Mouse (Mus musculus): ENCODE measurements around the gene Pde4dip. TPM values are rescaled to one million over a fixed set of nuclear protein-coding genes. Genes with fewer than 3 reads are reported as not detected.
A peak's percentile ranks its signal among the peaks of the same experiment; 100 is the strongest.

Gene Pde4dip
- polyA plus RNA-seq, 1 experiment from 2014 or later, result 27.1 TPM

DNA sequence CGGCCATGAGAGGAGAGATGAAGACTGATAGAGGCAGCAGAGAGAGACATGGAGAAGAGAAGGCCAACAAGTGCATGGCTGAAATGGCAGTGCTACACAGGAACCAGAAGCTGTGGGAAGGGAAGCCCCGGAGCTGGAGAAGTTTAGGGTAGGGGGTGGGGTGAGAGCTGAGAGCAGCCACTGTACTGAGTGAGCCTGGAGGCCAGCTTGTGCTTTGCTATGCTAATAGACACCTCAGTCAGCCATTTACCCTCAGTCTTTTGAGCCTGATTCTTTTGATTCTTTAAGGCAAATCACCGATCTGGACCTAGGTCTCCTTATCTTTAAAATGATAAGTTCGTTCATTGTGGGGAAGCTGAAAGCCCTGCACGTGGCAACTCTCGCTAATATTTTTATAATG is 77.3 kb downstream of the Pde4dip start:
- no peaks in the 10 kb centered on the region for H3K9me3 ChIP-seq (ENCODE audit: control insufficient read depth, low read depth, low read length)
- H3K9ac ChIP-seq (replicated peaks; ENCODE audit: low read depth, low read length), result no peak overlapping the region
- no peak overlapping the region for H3K4me2 ChIP-seq (replicated peaks; ENCODE audit: low read depth, low read length)
- H3K4me1 ChIP-seq (ENCODE audit: control insufficient read depth, insufficient read depth, low read length), result no peaks in the 10 kb centered on the region
- H3K27ac ChIP-seq (ENCODE audit: low read length), result no peak overlapping the region
- no peaks in the 10 kb centered on the region for H3K27me3 ChIP-seq (ENCODE audit: control insufficient read depth, insufficient read depth, low read length)
- 0 out of 2 replicates have a peak, but pooled peaks have one; percentile 12 for ATAC-seq (ENCODE audit: insufficient number of reproducible peaks, insufficient read depth, low FRiP score, low read depth)
- H3K36me3 ChIP-seq (ENCODE audit: control insufficient read depth, insufficient read depth, low read length), result no peaks in the 10 kb centered on the region
- WGBS, result 27% methylated on average over 6 of the region's 6 CpGs
- H3K4me3 ChIP-seq (ENCODE audit: low read depth, low read length), result no peak overlapping the region

DNA sequence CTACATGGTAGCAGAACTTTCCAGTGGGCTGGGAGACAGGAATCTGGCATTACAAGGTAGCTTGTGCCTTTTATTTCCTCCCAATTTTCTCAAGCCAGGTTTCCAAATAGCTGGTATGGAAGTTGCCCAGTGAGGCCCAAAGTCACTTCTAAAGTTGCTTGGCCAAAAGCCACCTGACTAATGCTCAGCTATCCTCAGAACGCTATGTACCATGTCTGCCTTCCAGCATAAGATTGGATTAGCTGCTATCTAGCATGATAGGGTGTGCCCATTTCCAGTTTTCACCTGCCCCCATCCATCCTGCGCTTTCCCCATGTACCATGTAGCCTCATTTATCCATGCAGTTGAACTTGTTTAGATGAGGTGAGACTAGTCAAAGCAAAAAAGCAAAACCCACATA is 78.2 kb downstream of the Pde4dip start:
- H3K9ac ChIP-seq (replicated peaks; ENCODE audit: low read depth, low read length), result no peak overlapping the region
- no peak overlapping the region for H3K4me2 ChIP-seq (replicated peaks; ENCODE audit: low read depth, low read length)
- H3K4me3 ChIP-seq (ENCODE audit: low read depth, low read length), result no peak overlapping the region
- H3K27me3 ChIP-seq (ENCODE audit: control insufficient read depth, insufficient read depth, low read length), result no peaks in the 10 kb centered on the region
- ATAC-seq (ENCODE audit: insufficient number of reproducible peaks, insufficient read depth, low FRiP score, low read depth), result no peak
- no peaks in the 10 kb centered on the region for H3K36me3 ChIP-seq (ENCODE audit: control insufficient read depth, insufficient read depth, low read length)
- no peak overlapping the region for H3K27ac ChIP-seq (ENCODE audit: low read length)
- no peaks in the 10 kb centered on the region for H3K4me1 ChIP-seq (ENCODE audit: control insufficient read depth, insufficient read depth, low read length)
- no peaks in the 10 kb centered on the region for H3K9me3 ChIP-seq (ENCODE audit: control insufficient read depth, low read depth, low read length)
- WGBS, result 88% methylated on average over 2 of the region's 2 CpGs

DNA sequence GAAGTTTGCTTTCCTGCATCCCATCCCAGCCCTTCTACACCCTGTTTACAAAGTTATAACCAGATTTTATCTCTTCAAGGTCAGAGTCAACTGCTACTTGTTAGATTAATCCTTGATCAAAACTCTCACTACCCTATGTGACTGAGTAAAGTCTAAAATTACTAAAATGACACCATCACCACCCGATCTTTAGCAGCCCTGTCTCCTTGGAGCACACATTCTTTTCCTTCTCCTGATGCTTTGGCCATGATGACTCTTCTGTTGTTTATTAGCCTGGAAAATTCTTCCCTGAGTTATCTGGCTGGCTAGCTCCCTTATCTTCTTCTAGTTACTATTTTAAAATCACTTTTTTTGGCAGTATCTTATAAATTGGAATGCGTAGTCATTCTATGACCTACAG is 82.9 kb downstream of the Pde4dip start:
- 0 out of 2 replicates have a peak, but pooled peaks cover 3% of the 10 kb centered on the region for H3K4me1 ChIP-seq (ENCODE audit: control insufficient read depth, insufficient read depth, low read length)
- H3K27me3 ChIP-seq (ENCODE audit: control insufficient read depth, insufficient read depth, low read length), result no peaks in the 10 kb centered on the region
- H3K27ac ChIP-seq (ENCODE audit: low read length), result no peak overlapping the region
- no peak overlapping the region for H3K4me3 ChIP-seq (ENCODE audit: low read depth, low read length)
- H3K36me3 ChIP-seq (ENCODE audit: control insufficient read depth, insufficient read depth, low read length), result no peaks in the 10 kb centered on the region
- no peak overlapping the region for H3K4me2 ChIP-seq (replicated peaks; ENCODE audit: low read depth, low read length)
- no peak overlapping the region for H3K9ac ChIP-seq (replicated peaks; ENCODE audit: low read depth, low read length)
- H3K9me3 ChIP-seq (ENCODE audit: control insufficient read depth, low read depth, low read length), result no peaks in the 10 kb centered on the region
- no peak for ATAC-seq (ENCODE audit: insufficient number of reproducible peaks, insufficient read depth, low FRiP score, low read depth)
- 93% methylated on average over 2 of the region's 2 CpGs for WGBS

DNA sequence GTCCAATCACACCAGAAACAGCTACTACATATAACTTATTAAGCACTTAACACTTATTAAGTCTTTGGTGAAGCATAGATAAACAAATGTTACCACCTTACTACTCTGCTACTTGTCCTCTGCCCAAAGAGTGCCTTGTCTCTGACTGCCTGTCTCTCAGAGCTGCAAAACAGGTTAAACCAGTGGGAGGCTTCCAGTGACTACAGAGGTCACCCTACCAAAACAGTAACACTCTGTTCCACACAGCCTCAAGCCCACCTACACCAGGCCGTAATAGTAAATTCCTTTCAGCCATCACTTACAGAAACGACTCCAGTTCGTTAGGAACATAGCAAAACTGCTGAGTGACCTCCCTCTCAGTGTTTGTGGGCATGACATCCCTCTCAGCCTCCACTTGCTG is 84.8 kb downstream of the Pde4dip start:
- peak overlapping the region; percentile 6; the same call in 1 of the 2 replicates for H3K27ac ChIP-seq (ENCODE audit: low read length)
- ATAC-seq (ENCODE audit: insufficient number of reproducible peaks, insufficient read depth, low FRiP score, low read depth), result peak; percentile 87
- H3K4me2 ChIP-seq (replicated peaks; ENCODE audit: low read depth, low read length), result no peak overlapping the region
- 0 out of 2 replicates have a peak, but pooled peaks cover 3% of the 10 kb centered on the region for H3K4me1 ChIP-seq (ENCODE audit: control insufficient read depth, insufficient read depth, low read length)
- H3K9ac ChIP-seq (replicated peaks; ENCODE audit: low read depth, low read length), result no peak overlapping the region
- H3K27me3 ChIP-seq (ENCODE audit: control insufficient read depth, insufficient read depth, low read length), result no peaks in the 10 kb centered on the region
- WGBS, result 61% methylated on average over 3 of the region's 3 CpGs
- no peaks in the 10 kb centered on the region for H3K36me3 ChIP-seq (ENCODE audit: control insufficient read depth, insufficient read depth, low read length)
- no peaks in the 10 kb centered on the region for H3K9me3 ChIP-seq (ENCODE audit: control insufficient read depth, low read depth, low read length)
- no peak overlapping the region for H3K4me3 ChIP-seq (ENCODE audit: low read depth, low read length)

DNA sequence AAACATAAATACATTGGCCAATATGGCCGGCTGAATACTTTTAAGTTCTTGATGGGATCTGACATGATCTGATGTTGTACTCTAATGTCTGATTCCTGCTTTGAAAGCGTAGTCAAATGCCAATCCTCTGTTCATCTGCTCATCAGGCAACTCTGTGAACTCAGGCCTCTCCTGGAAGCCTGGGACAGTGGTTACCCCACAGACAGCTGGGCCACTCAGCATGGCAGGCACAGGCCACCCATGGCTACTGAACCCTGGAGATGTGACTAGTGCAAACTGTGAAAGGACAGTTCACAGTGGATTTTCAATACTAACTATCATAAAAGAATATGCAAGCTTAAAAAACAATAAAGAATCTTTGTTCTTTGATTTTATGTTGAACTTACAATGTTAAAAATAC is 85.6 kb downstream of the Pde4dip start:
- 0 out of 2 replicates have a peak, but pooled peaks cover 3% of the 10 kb centered on the region for H3K4me1 ChIP-seq (ENCODE audit: control insufficient read depth, insufficient read depth, low read length)
- WGBS, result 84% methylated on average over 2 of the region's 2 CpGs
- H3K27me3 ChIP-seq (ENCODE audit: control insufficient read depth, insufficient read depth, low read length), result no peaks in the 10 kb centered on the region
- no peak overlapping the region for H3K9ac ChIP-seq (replicated peaks; ENCODE audit: low read depth, low read length)
- ATAC-seq (ENCODE audit: insufficient number of reproducible peaks, insufficient read depth, low FRiP score, low read depth), result no peak
- H3K9me3 ChIP-seq (ENCODE audit: control insufficient read depth, low read depth, low read length), result no peaks in the 10 kb centered on the region
- no peak overlapping the region for H3K4me2 ChIP-seq (replicated peaks; ENCODE audit: low read depth, low read length)
- H3K4me3 ChIP-seq (ENCODE audit: low read depth, low read length), result no peak overlapping the region
- H3K36me3 ChIP-seq (ENCODE audit: control insufficient read depth, insufficient read depth, low read length), result no peaks in the 10 kb centered on the region
- H3K27ac ChIP-seq (ENCODE audit: low read length), result no peak overlapping the region

DNA sequence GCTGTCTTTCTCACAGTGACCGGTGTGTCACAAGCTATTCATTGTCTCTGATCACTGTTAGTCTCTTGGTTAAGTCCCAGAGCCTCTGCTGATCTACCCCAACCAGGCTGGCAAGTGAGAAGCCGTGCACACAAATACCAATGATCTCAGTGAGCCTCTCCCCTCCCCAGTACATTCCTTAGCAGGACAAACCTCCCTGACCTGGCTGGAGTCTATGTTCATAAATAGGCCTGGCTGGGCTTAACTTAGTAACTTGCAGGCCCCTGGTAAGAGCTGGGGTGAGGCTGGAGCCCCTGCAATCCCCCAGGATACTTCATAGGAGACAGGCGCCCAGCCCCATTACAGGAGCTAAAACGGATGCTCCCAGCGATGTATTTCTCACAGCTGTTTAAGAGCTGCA is 86.2 kb downstream of the Pde4dip start:
- no peaks in the 10 kb centered on the region for H3K9me3 ChIP-seq (ENCODE audit: control insufficient read depth, low read depth, low read length)
- no peaks in the 10 kb centered on the region for H3K36me3 ChIP-seq (ENCODE audit: control insufficient read depth, insufficient read depth, low read length)
- H3K27ac ChIP-seq (ENCODE audit: low read length), result no peak overlapping the region
- H3K4me1 ChIP-seq (ENCODE audit: control insufficient read depth, insufficient read depth, low read length), result 0 out of 2 replicates have a peak, but pooled peaks cover 3% of the 10 kb centered on the region
- H3K4me2 ChIP-seq (replicated peaks; ENCODE audit: low read depth, low read length), result no peak overlapping the region
- no peak overlapping the region for H3K4me3 ChIP-seq (ENCODE audit: low read depth, low read length)
- no peaks in the 10 kb centered on the region for H3K27me3 ChIP-seq (ENCODE audit: control insufficient read depth, insufficient read depth, low read length)
- ATAC-seq (ENCODE audit: insufficient number of reproducible peaks, insufficient read depth, low FRiP score, low read depth), result no peak
- H3K9ac ChIP-seq (replicated peaks; ENCODE audit: low read depth, low read length), result no peak overlapping the region
- 67% methylated on average over 5 of the region's 5 CpGs for WGBS

DNA sequence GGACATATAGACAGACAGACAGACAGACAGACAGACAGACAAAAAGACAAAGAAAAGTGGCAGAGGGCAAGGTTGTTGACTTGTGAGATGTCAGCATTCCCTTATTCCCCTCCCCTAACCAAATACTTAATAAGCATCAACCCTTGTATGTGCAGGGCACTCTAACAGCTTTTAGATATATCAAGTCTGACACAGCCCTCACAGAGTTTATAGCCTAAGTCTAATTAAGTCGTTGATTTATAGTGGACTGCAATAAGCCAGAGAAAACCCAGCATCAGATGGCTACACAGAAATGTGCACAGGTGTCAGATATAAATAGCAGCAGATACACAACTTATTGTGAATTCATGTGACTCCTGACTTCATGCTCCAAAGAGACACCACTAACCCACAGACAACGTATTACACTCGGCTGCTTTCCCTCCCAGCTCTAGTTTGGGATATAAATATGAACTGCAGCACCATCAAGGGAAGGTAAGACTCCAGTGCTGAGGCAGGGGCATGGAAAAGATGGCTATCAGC is 87.3 kb downstream of the Pde4dip start:
- Histone ChIP-seq H3K27me3 (ENCODE audit: control insufficient read depth, insufficient read depth, low read length) (no peaks in the 10 kb centered on the region), H3K4me1 (ENCODE audit: control insufficient read depth, insufficient read depth, low read length) (0 out of 2 replicates have a peak, but pooled peaks cover 3% of the 10 kb centered on the region), H3K9ac (replicated peaks; ENCODE audit: low read depth, low read length) (no peak overlapping the region), H3K9me3 (ENCODE audit: control insufficient read depth, low read depth, low read length) (no peaks in the 10 kb centered on the region), H3K4me2 (replicated peaks; ENCODE audit: low read depth, low read length) (no peak overlapping the region), H3K27ac (ENCODE audit: low read length) (no peak overlapping the region), H3K4me3 (ENCODE audit: low read depth, low read length) (no peak overlapping the region), H3K36me3 (ENCODE audit: control insufficient read depth, insufficient read depth, low read length) (no peaks in the 10 kb centered on the region)
- 50% methylated on average over 3 of the region's 3 CpGs for WGBS
- no peak for ATAC-seq (ENCODE audit: insufficient number of reproducible peaks, insufficient read depth, low FRiP score, low read depth)

DNA sequence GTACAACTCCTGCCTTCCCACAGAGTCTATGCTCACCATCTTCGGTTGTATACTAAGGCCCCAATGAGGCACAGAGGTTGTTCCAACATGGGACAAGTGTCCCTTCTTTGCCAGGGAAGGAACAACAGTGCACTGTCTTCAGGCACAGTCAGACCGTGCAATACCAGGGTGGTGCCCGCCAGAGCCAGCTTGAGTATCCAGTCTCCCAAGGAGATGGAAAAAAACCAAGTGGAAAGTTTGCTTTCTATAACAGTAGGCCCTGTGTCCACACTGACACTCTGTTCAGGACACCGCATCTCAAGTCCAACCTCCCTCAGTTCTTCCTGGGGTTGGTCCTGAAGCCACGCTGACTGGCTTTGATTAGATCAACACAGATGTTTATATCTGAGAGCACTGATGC is 87.8 kb downstream of the Pde4dip start:
- Histone ChIP-seq H3K4me1 (ENCODE audit: control insufficient read depth, insufficient read depth, low read length) (0 out of 2 replicates have a peak, but pooled peaks cover 3% of the 10 kb centered on the region), H3K4me3 (ENCODE audit: low read depth, low read length) (no peak overlapping the region), H3K4me2 (replicated peaks; ENCODE audit: low read depth, low read length) (no peak overlapping the region), H3K9ac (replicated peaks; ENCODE audit: low read depth, low read length) (no peak overlapping the region), H3K36me3 (ENCODE audit: control insufficient read depth, insufficient read depth, low read length) (no peaks in the 10 kb centered on the region), H3K27ac (ENCODE audit: low read length) (no peak overlapping the region), H3K9me3 (ENCODE audit: control insufficient read depth, low read depth, low read length) (no peaks in the 10 kb centered on the region), H3K27me3 (ENCODE audit: control insufficient read depth, insufficient read depth, low read length) (no peaks in the 10 kb centered on the region)
- ATAC-seq (ENCODE audit: insufficient number of reproducible peaks, insufficient read depth, low FRiP score, low read depth), result no peak
- 85% methylated on average over 5 of the region's 5 CpGs for WGBS

DNA sequence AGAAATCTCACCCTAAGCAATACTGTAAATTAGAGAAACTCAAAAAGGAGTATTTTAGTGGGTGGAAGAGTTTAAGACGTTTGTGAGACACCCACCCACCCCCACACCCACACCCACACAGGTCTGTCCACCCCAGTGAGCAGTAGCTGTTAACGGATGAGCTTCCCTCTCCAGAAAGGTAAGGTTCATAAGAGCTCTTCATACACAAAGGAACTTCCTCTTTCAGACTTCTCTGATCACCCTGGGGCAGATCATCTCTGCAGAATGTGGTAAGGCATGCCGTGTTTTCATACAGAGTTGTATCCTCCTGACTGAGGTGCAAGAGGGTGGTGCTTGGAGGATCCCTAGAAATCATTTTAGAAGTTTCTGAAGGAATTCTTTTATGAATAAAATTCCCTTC is 88.5 kb downstream of the Pde4dip start:
- Histone ChIP-seq H3K9me3 (ENCODE audit: control insufficient read depth, low read depth, low read length) (no peaks in the 10 kb centered on the region), H3K4me3 (ENCODE audit: low read depth, low read length) (no peak overlapping the region), H3K9ac (replicated peaks; ENCODE audit: low read depth, low read length) (no peak overlapping the region), H3K4me1 (ENCODE audit: control insufficient read depth, insufficient read depth, low read length) (0 out of 2 replicates have a peak, but pooled peaks cover 3% of the 10 kb centered on the region), H3K36me3 (ENCODE audit: control insufficient read depth, insufficient read depth, low read length) (no peaks in the 10 kb centered on the region), H3K4me2 (replicated peaks; ENCODE audit: low read depth, low read length) (no peak overlapping the region), H3K27me3 (ENCODE audit: control insufficient read depth, insufficient read depth, low read length) (no peaks in the 10 kb centered on the region), H3K27ac (ENCODE audit: low read length) (no peak overlapping the region)
- 63% methylated on average over 3 of the region's 3 CpGs for WGBS
- ATAC-seq (ENCODE audit: insufficient number of reproducible peaks, insufficient read depth, low FRiP score, low read depth), result no peak
